9 mouse cellular contexts compared by ENCODE assay signal in the genomic region with DNA sequence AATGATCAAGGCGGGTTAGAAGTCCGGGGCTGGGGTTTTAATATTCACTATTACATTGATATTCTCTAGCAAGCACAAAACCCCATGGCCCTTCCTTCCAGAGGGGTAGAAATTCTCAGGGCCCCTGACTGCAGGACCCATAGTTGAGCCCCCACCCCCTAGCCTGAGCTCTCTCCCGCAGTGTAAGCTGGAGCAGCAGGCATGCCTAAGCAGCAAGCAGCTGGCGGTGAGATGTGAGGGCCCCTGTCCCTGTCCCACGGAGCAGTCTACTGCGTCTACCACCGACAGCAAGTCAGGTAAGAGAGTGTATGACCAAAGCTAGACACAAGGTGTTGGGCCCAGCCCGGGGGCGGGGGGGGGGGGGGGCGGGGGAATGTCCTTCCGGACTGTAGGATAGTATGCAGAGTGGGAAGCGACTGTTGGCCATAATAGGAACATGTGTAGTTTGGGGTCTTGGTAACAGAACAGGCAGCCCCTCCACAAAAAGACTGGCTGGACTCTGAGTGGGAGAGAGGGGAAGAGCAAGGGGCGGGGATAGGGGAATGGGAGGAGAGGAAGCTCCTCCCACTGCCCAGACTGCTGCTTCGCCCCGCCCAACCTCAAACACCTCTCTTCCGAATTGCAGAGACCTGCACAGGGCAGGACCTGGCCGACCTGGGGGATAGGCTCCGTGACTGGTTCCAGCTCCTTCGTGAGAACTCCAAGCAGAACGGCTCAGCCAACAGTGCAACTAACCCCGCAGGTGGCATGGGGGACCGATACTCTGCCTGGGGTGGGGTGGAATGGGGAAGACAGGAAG. TPM values are rescaled to one million over a fixed set of nuclear protein-coding genes. Genes with fewer than 3 reads are reported as not detected.
A peak's percentile ranks its signal among the peaks of the same experiment; 100 is the strongest.
DNase-seq lines count a peak whose midpoint lies in the region; ATAC-seq and TF ChIP-seq lines count a peak whose summit lies in the region.
"Had no signal": no experiment of that assay in that cellular context is flagged by ENCODE, and none has a peak within 500 bp of the region (broad histone marks: within the 10 kb centered on the region; RNA-seq: fewer than 3 reads in every experiment).

No protein-coding gene starts in this region.

- H3K9ac ChIP-seq in neural tube, embryonic 11.5 days (ENCODE audit: low read length): no peak overlapping the region
- no peak overlapping the region for H3K9ac ChIP-seq in forebrain, embryonic 14.5 days (ENCODE audit: low read length)
- no peak overlapping the region for H3K9ac ChIP-seq in liver, embryonic 11.5 days (ENCODE audit: low read depth, low read length)
- H3K9ac ChIP-seq in stomach, embryonic 16.5 days (ENCODE audit: low read length): peak overlapping the region; percentile 21; the same call in 1 of the 2 replicates

- H3K27me3 ChIP-seq in neural tube, embryonic 11.5 days (ENCODE audit: control insufficient read depth, insufficient read depth, low read length): no peaks in the 10 kb centered on the region
- no peaks in the 10 kb centered on the region for H3K27me3 ChIP-seq in forebrain, embryonic 14.5 days (replicated peaks; ENCODE audit: control insufficient read depth, insufficient read depth, low read length)
- 0 out of 2 replicates have a peak, but pooled peaks cover 3% of the 10 kb centered on the region for H3K27me3 ChIP-seq in liver, embryonic 11.5 days (replicated peaks; ENCODE audit: control insufficient read depth, insufficient read depth, low read length)
- no peaks in the 10 kb centered on the region for H3K27me3 ChIP-seq in stomach, embryonic 16.5 days (ENCODE audit: control insufficient read depth, insufficient read depth, low read length)
- H3K27me3 ChIP-seq in cerebellum, adult 2 months (ENCODE audit: control insufficient read depth, insufficient read depth, low read length): no peaks in the 10 kb centered on the region

- ATAC-seq in neural tube, embryonic 11.5 days (ENCODE audit: insufficient read depth, low FRiP score, low TSS enrichment): peak; percentile 16; the same call in 1 of the 2 replicates
- ATAC-seq in forebrain, embryonic 14.5 days: 0 out of 2 replicates have a peak, but pooled peaks have one; percentile 26
- peak; percentile 29; the same call in 1 of the 2 replicates for ATAC-seq in liver, embryonic 11.5 days (replicated peaks; ENCODE audit: low FRiP score)
- ATAC-seq in stomach, embryonic 16.5 days (ENCODE audit: insufficient read depth, low FRiP score): peak; percentile 49
- ATAC-seq in cerebellum, adult (ENCODE audit: insufficient number of reproducible peaks, low FRiP score, low TSS enrichment): no peak

- no peak overlapping the region for H3K27ac ChIP-seq in neural tube, embryonic 11.5 days (ENCODE audit: low read depth, low read length)
- no peak overlapping the region for H3K27ac ChIP-seq in forebrain, embryonic 14.5 days (ENCODE audit: low read depth, low read length)
- no peak overlapping the region for H3K27ac ChIP-seq in liver, embryonic 11.5 days (ENCODE audit: low read depth, low read length)
- H3K27ac ChIP-seq in stomach, embryonic 16.5 days (ENCODE audit: low read length): no peak overlapping the region
- no peak overlapping the region for H3K27ac ChIP-seq in cerebellum, adult 2 months (ENCODE audit: insufficient read depth, low read length)

- H3K36me3 ChIP-seq in neural tube, embryonic 11.5 days (ENCODE audit: control insufficient read depth, insufficient read depth, low read length): no peaks in the 10 kb centered on the region
- H3K36me3 ChIP-seq in forebrain, embryonic 14.5 days (ENCODE audit: control insufficient read depth, insufficient read depth, low read length): peaks cover 8% of the 10 kb centered on the region; the same call in 1 of the 2 replicates
- no peaks in the 10 kb centered on the region for H3K36me3 ChIP-seq in liver, embryonic 11.5 days (ENCODE audit: control insufficient read depth, insufficient read depth, low read length)
- no peaks in the 10 kb centered on the region for H3K36me3 ChIP-seq in stomach, embryonic 16.5 days (ENCODE audit: control insufficient read depth, insufficient read depth, low read length)

- 26% methylated on average over 20 of the region's 22 CpGs for WGBS in neural tube, embryonic 11.5 days
- 25% methylated on average over 20 of the region's 22 CpGs for WGBS in forebrain, embryonic 14.5 days
- 21% methylated on average over 22 of the region's 22 CpGs for WGBS in liver, embryonic 11.5 days
- WGBS in stomach, embryonic 16.5 days: 23% methylated on average over 20 of the region's 22 CpGs
- 44% methylated on average over 22 of the region's 22 CpGs for WGBS in cerebellum, adult 2 months

- no peaks in the 10 kb centered on the region for H3K9me3 ChIP-seq in neural tube, embryonic 11.5 days (ENCODE audit: control insufficient read depth, low read length)
- H3K9me3 ChIP-seq in forebrain, embryonic 14.5 days (replicated peaks; ENCODE audit: control insufficient read depth, low read length): no peaks in the 10 kb centered on the region
- H3K9me3 ChIP-seq in liver, embryonic 11.5 days (ENCODE audit: control insufficient read depth, low read length): no peaks in the 10 kb centered on the region
- H3K9me3 ChIP-seq in stomach, embryonic 16.5 days (replicated peaks; ENCODE audit: control insufficient read depth, low read length): no peaks in the 10 kb centered on the region

- no peak overlapping the region for H3K4me2 ChIP-seq in neural tube, embryonic 11.5 days (ENCODE audit: low read depth)
- H3K4me2 ChIP-seq in forebrain, embryonic 14.5 days (ENCODE audit: low read length): no peak overlapping the region
- peak overlapping the region; percentile 47 for H3K4me2 ChIP-seq in liver, embryonic 11.5 days
- H3K4me2 ChIP-seq in stomach, embryonic 16.5 days (ENCODE audit: low read depth, low read length): peak overlapping the region; percentile 43

- no peak for TF ChIP-seq POLR2A in cerebellum, adult 2 months (IDR thresholded peaks at IDR 0.05; ENCODE audit: borderline replicate concordance, insufficient read depth, low read length)

- no peak for TF ChIP-seq CTCF in cerebellum, adult 2 months (IDR thresholded peaks at IDR 0.05; ENCODE audit: borderline replicate concordance, insufficient read depth, low read depth, low read length)

- H3K4me1 ChIP-seq in neural tube, embryonic 11.5 days (ENCODE audit: control insufficient read depth, insufficient read depth, low read length): no peaks in the 10 kb centered on the region
- H3K4me1 ChIP-seq in forebrain, embryonic 14.5 days (ENCODE audit: control insufficient read depth, insufficient read depth, low read length): no peaks in the 10 kb centered on the region
- no peaks in the 10 kb centered on the region; the same call in 1 of the 2 replicates for H3K4me1 ChIP-seq in liver, embryonic 11.5 days (replicated peaks; ENCODE audit: control insufficient read depth, insufficient read depth, low read length)
- no peaks in the 10 kb centered on the region for H3K4me1 ChIP-seq in stomach, embryonic 16.5 days (ENCODE audit: control insufficient read depth, insufficient read depth, low read length)
- peaks cover under 1% of the 10 kb centered on the region; the same call in 1 of the 2 replicates for H3K4me1 ChIP-seq in cerebellum, adult 2 months (ENCODE audit: control insufficient read depth, insufficient read depth, low read length)

- H3K4me3 ChIP-seq in neural tube, embryonic 11.5 days (ENCODE audit: low read depth, low read length): no peak overlapping the region
- no peak overlapping the region for H3K4me3 ChIP-seq in forebrain, embryonic 14.5 days (ENCODE audit: low read depth, low read length)
- peak overlapping the region; percentile 26; the same call in 1 of the 2 replicates for H3K4me3 ChIP-seq in liver, embryonic 11.5 days (ENCODE audit: low read depth, low read length)
- peak overlapping the region; percentile 15; the same call in 1 of the 2 replicates for H3K4me3 ChIP-seq in stomach, embryonic 16.5 days (replicated peaks; ENCODE audit: low read length)
- H3K4me3 ChIP-seq in cerebellum, adult 2 months (replicated peaks; ENCODE audit: insufficient read depth, low read depth, low read length): no peak overlapping the region

- no peak for DNase-seq in neural tube, embryonic 11.5 days (ENCODE audit: low spot score)
- no peak for DNase-seq in neural tube, embryonic 10.5 days (ENCODE audit: extremely low spot score, low spot score)
- no peak for DNase-seq in forebrain, embryonic 14.5 days (ENCODE audit: low spot score)
- DNase-seq in liver, embryonic 11.5 days (ENCODE audit: low spot score): no peak
- no peak for DNase-seq in urinary bladder, postnatal 4 days (ENCODE audit: low spot score in 2 of 2)
- DNase-seq in cerebellum, adult 2 months: no peak
- DNase-seq: retina, postnatal 1 day had no signal

RNA-seq across cellular contexts. Expression of a gene that starts 19.7 kb away (rescaled TPM):
- polyA plus RNA-seq in neural tube, embryonic 11.5 days (2014; fragmentation: Nextera tagmentation; extraction: Ambion mirVana): 35.3 and 40.1 TPM in 2 replicates
- 23.5 and 36.1 TPM in 2 replicates for polyA plus RNA-seq in forebrain, embryonic 14.5 days (2014; fragmentation: Nextera tagmentation; extraction: Ambion mirVana)
- polyA plus RNA-seq in liver, embryonic 11.5 days (2014; fragmentation: Nextera tagmentation; extraction: Ambion mirVana): 0.44 and 0.52 TPM in 2 replicates
- polyA plus RNA-seq in stomach, embryonic 16.5 days (2015; fragmentation: Nextera tagmentation; extraction: Ambion mirVana): 6.3 and 6.6 TPM in 2 replicates
- polyA plus RNA-seq in cerebellum, adult 2 months (2012; rRNA removed): 499 and 502 TPM in 2 replicates

Comparison
In these comparisons a context has a peak if more than half of its experiments do, and no peak if none do; other contexts are left out.
1. H3K4me2 ChIP-seq: peak in liver, embryonic 11.5 days (single experiment) and stomach, embryonic 16.5 days (single experiment); none in neural tube, embryonic 11.5 days (single experiment) and forebrain, embryonic 14.5 days (single experiment).
2. H3K4me3 ChIP-seq: peak in liver, embryonic 11.5 days (single experiment) and stomach, embryonic 16.5 days (single experiment); none in neural tube, embryonic 11.5 days (single experiment), forebrain, embryonic 14.5 days (single experiment) and cerebellum, adult 2 months (single experiment).
3. RNA of a gene that starts 19.7 kb away (polyA plus RNA-seq): 499 to 502 TPM in cerebellum, adult 2 months; 35.3 to 40.1 TPM in neural tube, embryonic 11.5 days, 23.5 to 36.1 TPM in forebrain, embryonic 14.5 days, 6.3 to 6.6 TPM in stomach, embryonic 16.5 days and 0.44 to 0.52 TPM in liver, embryonic 11.5 days; every median in the first group is over 10 times any median in the second.